Mouse (Mus musculus) cortical plate, adult 2 months (tissue): Measurements from ENCODE around the gene Zdhhc20.

Experiments
- CTCF ChIP-seq: fragments of 200-500 bp; IDR thresholded peaks from 2 replicates; pipeline ENCODE4 v1.5.1; 2011; ENCODE audit warnings: mild to moderate bottlenecking, control low read depth, low read length; ENCODE audit not compliant: insufficient read depth; ENCODE audit errors: extremely low read depth
- POLR2A ChIP-seq: fragments of 200-500 bp; IDR thresholded peaks from 2 replicates; pipeline ENCODE4 v1.6.1; 2011; ENCODE audit warnings: mild to moderate bottlenecking, low read length, control low read depth; ENCODE audit not compliant: insufficient read depth; ENCODE audit errors: extremely low read depth

DNA sequence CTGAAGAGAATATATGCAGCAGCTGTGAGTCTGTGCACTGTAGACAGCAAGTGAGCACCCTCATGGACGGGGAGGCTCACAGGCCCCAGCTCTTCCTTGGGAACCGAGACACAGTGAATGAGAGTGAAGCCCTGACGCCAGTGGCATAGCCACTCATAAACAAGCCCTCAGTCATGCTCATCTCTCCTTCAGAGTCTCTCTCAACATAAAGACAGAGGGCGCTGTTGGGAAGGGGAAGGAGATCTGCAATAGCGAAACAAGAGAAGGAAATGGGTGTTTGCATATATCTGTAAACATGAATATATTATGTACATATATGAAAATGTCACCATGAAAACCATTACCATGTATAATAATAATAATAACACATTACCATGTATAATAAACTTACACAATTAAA lies 81.5 kb downstream of the Zdhhc20 start:
- TF ChIP-seq POLR2A (no peak), CTCF (peak; percentile 42; the same call in 1 of the 2 replicates)
